Mouse (Mus musculus) testis, adult 2 months (tissue): ENCODE data around the gene Iqch.

Experiments
- CTCF ChIP-seq: fragments of 200-500 bp; IDR thresholded peaks from 2 replicates; pipeline ENCODE4 v1.5.1; 2012; ENCODE audit warnings: low read depth, mild to moderate bottlenecking, inconsistent platforms, low read length, moderate library complexity; ENCODE audit not compliant: control insufficient read depth, insufficient read depth, insufficient replicate concordance
- POLR2A ChIP-seq: fragments of 200-500 bp; IDR thresholded peaks from 2 replicates; pipeline ENCODE4 v1.6.1; 2012; ENCODE audit warnings: low read depth, mild to moderate bottlenecking, inconsistent platforms, low read length, moderate library complexity; ENCODE audit not compliant: control insufficient read depth

DNA sequence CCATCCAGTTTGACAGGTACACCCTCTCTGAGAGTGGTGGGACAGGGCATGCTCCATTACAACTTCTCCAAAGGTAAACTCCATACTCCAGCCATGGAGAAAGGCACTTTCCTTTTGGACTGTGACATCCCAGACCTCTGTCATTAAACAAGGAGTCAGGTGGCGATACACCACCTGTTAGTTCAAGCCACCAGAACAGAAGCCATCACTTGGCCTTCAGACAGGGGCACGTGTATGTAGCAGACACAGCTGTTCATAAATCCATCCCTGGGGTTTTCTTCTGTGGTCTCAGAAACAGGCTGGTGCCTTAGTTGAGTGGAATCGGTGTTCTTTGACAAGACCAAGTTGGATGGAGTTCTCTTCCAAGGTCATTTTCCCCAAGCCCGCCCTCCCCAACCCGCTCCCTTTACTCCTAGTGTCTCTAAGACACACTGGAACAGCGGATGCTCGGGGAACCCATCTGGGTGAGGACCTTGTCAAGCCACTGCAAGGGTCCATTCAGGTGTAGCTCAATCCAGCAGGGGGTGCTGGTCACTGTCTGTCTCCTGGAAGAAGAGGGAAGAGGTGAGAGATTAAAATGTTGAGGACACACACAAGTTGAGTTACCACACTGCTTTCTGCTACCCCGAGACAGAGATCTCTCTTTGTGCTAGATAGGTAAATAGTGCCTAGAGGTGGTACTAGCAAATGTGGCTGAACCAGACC, 47.7 kb upstream of the Iqch start:
- TF ChIP-seq CTCF (peak; percentile 17; the same call in 1 of the 2 replicates), POLR2A (no peak)
